ENCODE assay signal across 10 mouse cellular contexts in the genomic region with DNA sequence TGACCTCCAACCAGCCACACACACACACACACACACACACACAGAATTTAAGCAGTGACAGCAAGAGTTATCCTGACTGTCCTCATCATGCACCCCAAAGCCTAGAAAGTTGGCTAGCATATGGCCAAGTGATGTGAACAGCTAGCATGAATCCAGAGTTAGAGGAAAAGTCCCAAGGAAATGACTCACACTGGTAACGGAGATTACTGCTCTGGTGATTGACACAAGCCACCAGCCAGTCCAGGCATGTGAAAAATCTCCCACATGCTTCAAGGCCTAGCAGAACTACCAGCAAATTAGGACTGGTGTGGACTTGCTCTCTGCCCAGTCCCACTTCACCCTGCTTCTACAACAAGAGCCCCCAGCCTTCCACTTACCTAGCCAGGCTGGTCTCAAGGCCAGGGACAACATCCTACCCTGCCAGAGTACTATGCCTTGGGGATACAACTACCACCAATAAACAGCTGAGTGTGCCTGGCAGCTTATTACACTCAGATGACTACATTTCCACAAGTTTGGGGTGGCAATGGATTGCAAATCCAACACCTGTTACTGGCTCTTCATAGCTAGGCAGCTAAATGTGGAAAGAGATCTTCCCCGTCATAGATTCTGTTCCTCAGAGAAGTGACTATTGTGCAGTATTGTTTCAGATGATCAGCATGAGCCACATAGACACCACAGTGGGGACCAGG. TPM values are rescaled to one million over a fixed set of nuclear protein-coding genes. Genes with fewer than 3 reads are reported as not detected.
DNase-seq lines count a peak whose midpoint lies in the region; ATAC-seq and TF ChIP-seq lines count a peak whose summit lies in the region.
"Had no signal": no experiment of that assay in that cellular context is flagged by ENCODE, and none has a peak within 500 bp of the region (broad histone marks: within the 10 kb centered on the region; RNA-seq: fewer than 3 reads in every experiment).

No protein-coding gene starts in this region.

- 0 out of 2 replicates have a peak overlapping the region, but pooled peaks have one; percentile 12 for H3K4me3 ChIP-seq in heart, embryonic 10.5 days
- H3K4me3 ChIP-seq in neural tube, embryonic 15.5 days (replicated peaks), result no peak overlapping the region
- no peak overlapping the region for H3K4me3 ChIP-seq in hindbrain, embryonic 13.5 days

- CTCF ChIA-PET in Patski (lab: Charles Lee), result interaction anchor here (0.8 to 1.8 kb wide), 10 partner anchors 9 to 33 kb away, joined by 3 to 5 read pairs (median 4); no protein-coding TSS in a partner anchor

- peak; percentile 84 for ATAC-seq in Patski
- no peak for ATAC-seq in neural tube, embryonic 15.5 days (ENCODE audit: low FRiP score)
- ATAC-seq in hindbrain, embryonic 13.5 days (ENCODE audit: low FRiP score), result no peak
- ATAC-seq: activated CD4-positive, CD25-positive, alpha-beta regulatory T cell, adult 4 months had no signal

- H3K27ac ChIP-seq in heart, embryonic 10.5 days, result peak overlapping the region; percentile 37; the same call in 1 of the 2 replicates
- no peak overlapping the region for H3K27ac ChIP-seq in neural tube, embryonic 15.5 days (replicated peaks)
- no peak overlapping the region for H3K27ac ChIP-seq in hindbrain, embryonic 13.5 days

- intact Hi-C loops in heart, postnatal 10 days (cut with DNase I), result no loop called here

- peaks cover 57% of the 10 kb centered on the region for H3K4me1 ChIP-seq in heart, embryonic 10.5 days
- peaks cover 19% of the 10 kb centered on the region for H3K4me1 ChIP-seq in neural tube, embryonic 15.5 days
- H3K4me1 ChIP-seq in hindbrain, embryonic 13.5 days (replicated peaks), result peaks cover 28% of the 10 kb centered on the region

- H3K9ac ChIP-seq in neural tube, embryonic 15.5 days (replicated peaks), result no peak overlapping the region
- no peak overlapping the region for H3K9ac ChIP-seq in hindbrain, embryonic 13.5 days

- in situ Hi-C loops in Patski (cut with MboI; ENCODE audit: low pct_unique_long_range_greater_than_20kb), result loop anchor here (25.0 kb wide), 1 partner anchor 995 kb away; the partner anchor contains the start of gene Hip1

- H3K4me2 ChIP-seq in neural tube, embryonic 15.5 days, result no peak overlapping the region
- no peak overlapping the region for H3K4me2 ChIP-seq in hindbrain, embryonic 13.5 days

- 42% methylated on average over 2 of the region's 2 CpGs for WGBS in heart, embryonic 10.5 days
- 85% methylated on average over 2 of the region's 2 CpGs for WGBS in neural tube, embryonic 15.5 days
- 81% methylated on average over 2 of the region's 2 CpGs for WGBS in hindbrain, embryonic 13.5 days

- no peak for DNase-seq in heart, embryonic 10.5 days (ENCODE audit: low spot score)
- DNase-seq in heart, adult 9 months (ENCODE audit: low spot score in 2 of 2), result no peak
- DNase-seq in 3T3-L1 (ENCODE audit: low read depth, low spot score) (peak; percentile 97), Patski (ENCODE audit: low read depth, low spot score) (peak; percentile 78)
- DNase-seq in heart, postnatal 10 days, result peak; percentile 36 to 47
- DNase-seq in retina, postnatal 1 day, result no peak
- DNase-seq: spleen, adult 18-20 months had no signal

- no peak for TF ChIP-seq CTCF in Patski (IDR thresholded peaks at IDR 0.05)

- POLR2A ChIA-PET in Patski (lab: Charles Lee), result interaction anchor here (0.6 to 1.9 kb wide), 5 partner anchors 9 to 227 kb away, joined by 3 to 7 read pairs (median 3); no protein-coding TSS in a partner anchor

- no peaks in the 10 kb centered on the region for H3K36me3 ChIP-seq in heart, embryonic 10.5 days
- H3K36me3 ChIP-seq in neural tube, embryonic 15.5 days, result no peaks in the 10 kb centered on the region
- no peaks in the 10 kb centered on the region for H3K36me3 ChIP-seq in hindbrain, embryonic 13.5 days

- H3K27me3 ChIP-seq in heart, embryonic 10.5 days (ENCODE audit: insufficient read depth, poor library complexity, severe bottlenecking), result no peaks in the 10 kb centered on the region
- H3K27me3 ChIP-seq in Patski, result no peaks in the 10 kb centered on the region
- H3K27me3 ChIP-seq in neural tube, embryonic 15.5 days (replicated peaks), result no peaks in the 10 kb centered on the region
- no peaks in the 10 kb centered on the region for H3K27me3 ChIP-seq in hindbrain, embryonic 13.5 days

- no peaks in the 10 kb centered on the region for H3K9me3 ChIP-seq in heart, embryonic 10.5 days
- H3K9me3 ChIP-seq in neural tube, embryonic 15.5 days (replicated peaks), result no peaks in the 10 kb centered on the region
- H3K9me3 ChIP-seq in hindbrain, embryonic 13.5 days, result no peaks in the 10 kb centered on the region

RNA-seq across cellular contexts. Expression of gene Cux1, which starts 35.5 kb away (rescaled TPM):
- 60.8 and 65.8 TPM in 2 replicates for polyA plus RNA-seq in heart, embryonic 10.5 days (2016; fragmentation: Nextera tagmentation; extraction: Ambion mirVana)
- polyA plus RNA-seq in Patski (2021), result 166 TPM
- 100 to 1,000 TPM; 113 to 119 TPM for total RNA-seq in heart, postnatal 10 days (2021)
- 87.8 and 96.6 TPM in 2 replicates for polyA plus RNA-seq in neural tube, embryonic 15.5 days (2015; fragmentation: Nextera tagmentation; extraction: Ambion mirVana)
- polyA plus RNA-seq in hindbrain, embryonic 13.5 days (2015; fragmentation: Nextera tagmentation; extraction: Ambion mirVana), result 104 and 106 TPM in 2 replicates

Comparison
In these comparisons a context has a peak if more than half of its experiments do, and no peak if none do; other contexts are left out.
1. DNase-seq: peak in 3T3-L1 (single experiment), Patski (single experiment) and heart, postnatal 10 days (2 of 2); none in heart, embryonic 10.5 days (single experiment), heart, adult 9 months (0 of 2) and retina, postnatal 1 day (single experiment).